Mouse (Mus musculus): ENCODE measurements at regions not wholly inside any gene's neighbourhood (a gene's known extent, or its start where the extent isn't known, plus 50 kb on each side); places are given as distances from the start of the nearest gene placed in this dataset.
A peak's percentile ranks its signal among the peaks of the same experiment; 100 is the strongest.

- H3K4me3 ChIP-seq (replicated peaks in 1 of 3; ENCODE audit: low read depth in 2 of 3, low read length in 2 of 3, poor library complexity in 1 of 3): no peak overlapping the region
- H3K27me3 ChIP-seq (replicated peaks): no peaks in the 10 kb centered on the region
- H3K9ac ChIP-seq (ENCODE audit: insufficient read depth, low read depth): no peak overlapping the region
- TF ChIP-seq KAT2A (IDR thresholded peaks at IDR 0.05; ENCODE audit: insufficient replicate concordance, low read length) (no peak), MAX (IDR thresholded peaks at IDR 0.05; ENCODE audit: low read length) (no peak), USF2 (conservative IDR thresholded peaks at IDR 0.05; ENCODE audit: low read depth, low read length) (no peak), CTCF (conservative IDR thresholded peaks at IDR 0.05 in 1 of 2, IDR thresholded peaks at IDR 0.05 in 1 of 2; ENCODE audit: low read depth in 2 of 2, low read length in 2 of 2) (no peak), JUN (IDR thresholded peaks at IDR 0.05; ENCODE audit: insufficient read depth, low read depth, low read length) (no peak), NELFE (IDR thresholded peaks at IDR 0.05; ENCODE audit: low read depth, low read length) (no peak), USF1 (IDR thresholded peaks at IDR 0.05; ENCODE audit: low read depth, low read length) (no peak), MXI1 (IDR thresholded peaks at IDR 0.05; ENCODE audit: low read depth, low read length) (no peak), POLR2A (IDR thresholded peaks at IDR 0.05; ENCODE audit: low read depth, low read length) (no peak), TCF12 (IDR thresholded peaks at IDR 0.05; ENCODE audit: low read depth, low read length) (no peak), ZNF384 (IDR thresholded peaks at IDR 0.05; ENCODE audit: low read depth, low read length) (no peak)
- no peaks in the 10 kb centered on the region for H3K36me3 ChIP-seq (replicated peaks in 1 of 2; ENCODE audit: control insufficient read depth in 1 of 2, insufficient read depth in 1 of 2, low read length in 1 of 2)
- H3K4me1 ChIP-seq (ENCODE audit: control insufficient read depth in 1 of 2, insufficient read depth in 2 of 2): peaks cover 4 to 35% of the 10 kb centered on the region in 2 experiments
- H3K79me2 ChIP-seq (replicated peaks; ENCODE audit: control insufficient read depth, extremely low read depth, insufficient read depth, poor library complexity, severe bottlenecking): no peaks in the 10 kb centered on the region
- dilution Hi-C loops (cut with MboI; ENCODE audit: extremely low pct_ligation_motif_present, extremely low pct_unique_long_range_greater_than_20kb, low sequenced_read_pairs) (no loop called here), in situ Hi-C loops (cut with MboI; ENCODE audit: low pct_ligation_motif_present, low pct_unique_long_range_greater_than_20kb, low sequenced_read_pairs) (no loop called here)
- H3K9me3 ChIP-seq (replicated peaks; ENCODE audit: low read length): no peaks in the 10 kb centered on the region
- H3K27ac ChIP-seq (ENCODE audit: insufficient read depth, low read depth): no peak overlapping the region
- no peak overlapping the region for H3K4me2 ChIP-seq (ENCODE audit: insufficient read depth, low read depth, poor library complexity, severe bottlenecking)
- DNase-seq (ENCODE audit: extremely low read depth): no peak
Observed at GRCm38 (mm10) chr10:37240201-37240600, 101.5 kb upstream of the Marcks start.

- H3K27me3 ChIP-seq (replicated peaks): no peaks in the 10 kb centered on the region
- no peak overlapping the region; the same call in 1 of the 2 replicates for H3K4me2 ChIP-seq (ENCODE audit: insufficient read depth, low read depth, poor library complexity, severe bottlenecking)
- 0 out of 2 replicates have a peak overlapping the region, but pooled peaks have one; percentile 33 for H3K9ac ChIP-seq (ENCODE audit: insufficient read depth, low read depth)
- no peaks in the 10 kb centered on the region for H3K79me2 ChIP-seq (replicated peaks; ENCODE audit: control insufficient read depth, extremely low read depth, insufficient read depth, poor library complexity, severe bottlenecking)
- dilution Hi-C loops (cut with MboI; ENCODE audit: extremely low pct_ligation_motif_present, extremely low pct_unique_long_range_greater_than_20kb, low sequenced_read_pairs): no loop called here
- no peak for TF ChIP-seq MAFK (IDR thresholded peaks at IDR 0.05; ENCODE audit: insufficient replicate concordance, low read length)
- TF ChIP-seq IRF4 (IDR thresholded peaks at IDR 0.05; ENCODE audit: low read depth, low read length): peak; percentile 47; the same call in 1 of the 2 replicates
- TF ChIP-seq CTCF (conservative IDR thresholded peaks at IDR 0.05 in 1 of 2, IDR thresholded peaks at IDR 0.05 in 1 of 2; ENCODE audit: low read depth in 2 of 2, low read length in 2 of 2): no peak
- H3K4me1 ChIP-seq (ENCODE audit: control insufficient read depth in 1 of 2, insufficient read depth in 2 of 2): peaks cover 18 to 64% of the 10 kb centered on the region in 2 experiments
- H3K4me3 ChIP-seq (replicated peaks in 1 of 3; ENCODE audit: low read depth in 2 of 3, low read length in 2 of 3, poor library complexity in 1 of 3): no peak overlapping the region
- in situ Hi-C loops (cut with MboI; ENCODE audit: low pct_ligation_motif_present, low pct_unique_long_range_greater_than_20kb, low sequenced_read_pairs): loop anchor here (10.0 kb wide), 1 partner anchor 101 kb away; the partner anchor contains the start of gene Marcks
- H3K27ac ChIP-seq (ENCODE audit: insufficient read depth, low read depth): no peak overlapping the region
- H3K9me3 ChIP-seq (replicated peaks; ENCODE audit: low read length): no peaks in the 10 kb centered on the region
- no peak for DNase-seq (ENCODE audit: extremely low read depth)
- no peaks in the 10 kb centered on the region for H3K36me3 ChIP-seq (replicated peaks in 1 of 2; ENCODE audit: control insufficient read depth in 1 of 2, insufficient read depth in 1 of 2, low read length in 1 of 2)
Observed at GRCm38 (mm10) chr10:37236001-37236822, 97.5 kb upstream of the Marcks start.

All from CH12.LX (cell line).